Mouse (Mus musculus): ENCODE data around the gene Tssk3. TPM values are rescaled to one million over a fixed set of nuclear protein-coding genes. Genes with fewer than 3 reads are reported as not detected.
"Not testable (repeated sequence)": the region's sequence is repeated elsewhere in the genome, so short reads cannot be mapped to it uniquely, and the experiment has no call there.

The Tssk3 gene
- polyA plus RNA-seq, 1 experiment: 0.19 TPM

GRCm38 (mm10) chr4:129479863-129480262 lies 11.0 kb downstream of the Tssk3 start:
- no peak overlapping the region for H3K4me3 ChIP-seq (ENCODE audit: insufficient read depth, low read length)
- peaks cover 1% of the 10 kb centered on the region; the same call in 1 of the 2 replicates for H3K4me1 ChIP-seq (ENCODE audit: control insufficient read depth, insufficient read depth, low read length)
- TF ChIP-seq CTCF (IDR thresholded peaks at IDR 0.05; ENCODE audit: extremely low read depth, insufficient read depth, low read length): no peak
- no peak for TF ChIP-seq POLR2A (IDR thresholded peaks at IDR 0.05; ENCODE audit: extremely low read depth, insufficient read depth, low read length)
- H3K27ac ChIP-seq (ENCODE audit: insufficient read depth, low read length): no peak overlapping the region

GRCm38 (mm10) chr4:129476047-129476446 lies 14.8 kb downstream of the Tssk3 start:
- no peak overlapping the region for H3K27ac ChIP-seq (ENCODE audit: insufficient read depth, low read length)
- TF ChIP-seq CTCF (IDR thresholded peaks at IDR 0.05; ENCODE audit: extremely low read depth, insufficient read depth, low read length) (no peak), POLR2A (IDR thresholded peaks at IDR 0.05; ENCODE audit: extremely low read depth, insufficient read depth, low read length) (no peak)
- peaks cover 1% of the 10 kb centered on the region; the same call in 1 of the 2 replicates for H3K4me1 ChIP-seq (ENCODE audit: control insufficient read depth, insufficient read depth, low read length)

GRCm38 (mm10) chr4:129464286-129464815 lies 26.5 kb downstream of the Tssk3 start:
- Histone ChIP-seq H3K4me1 (ENCODE audit: control insufficient read depth, insufficient read depth, low read length) (no peaks in the 10 kb centered on the region), H3K4me3 (ENCODE audit: insufficient read depth, low read length) (no peak overlapping the region), H3K27ac (ENCODE audit: insufficient read depth, low read length) (no peak overlapping the region)
- no peak for TF ChIP-seq POLR2A (IDR thresholded peaks at IDR 0.05; ENCODE audit: extremely low read depth, insufficient read depth, low read length)
- no peak for TF ChIP-seq CTCF (IDR thresholded peaks at IDR 0.05; ENCODE audit: extremely low read depth, insufficient read depth, low read length)

More at GRCm38 (mm10) chr4:129476047-129476446, 14.8 kb downstream of the Tssk3 start:
- no peak overlapping the region for H3K4me3 ChIP-seq (ENCODE audit: insufficient read depth, low read length)

- TF ChIP-seq POLR2A (IDR thresholded peaks at IDR 0.05; ENCODE audit: extremely low read depth, insufficient read depth, low read length) (no peak), CTCF (IDR thresholded peaks at IDR 0.05; ENCODE audit: extremely low read depth, insufficient read depth, low read length) (no peak)
- Histone ChIP-seq H3K27ac (ENCODE audit: insufficient read depth, low read length) (no peak overlapping the region), H3K4me3 (ENCODE audit: insufficient read depth, low read length) (peak overlapping the region; percentile 53; the same call in 1 of the 2 replicates), H3K4me1 (ENCODE audit: control insufficient read depth, insufficient read depth, low read length) (no peaks in the 10 kb centered on the region)
Observed at GRCm38 (mm10) chr4:129463097-129464059, 27.4 kb downstream of the Tssk3 start.

DNA sequence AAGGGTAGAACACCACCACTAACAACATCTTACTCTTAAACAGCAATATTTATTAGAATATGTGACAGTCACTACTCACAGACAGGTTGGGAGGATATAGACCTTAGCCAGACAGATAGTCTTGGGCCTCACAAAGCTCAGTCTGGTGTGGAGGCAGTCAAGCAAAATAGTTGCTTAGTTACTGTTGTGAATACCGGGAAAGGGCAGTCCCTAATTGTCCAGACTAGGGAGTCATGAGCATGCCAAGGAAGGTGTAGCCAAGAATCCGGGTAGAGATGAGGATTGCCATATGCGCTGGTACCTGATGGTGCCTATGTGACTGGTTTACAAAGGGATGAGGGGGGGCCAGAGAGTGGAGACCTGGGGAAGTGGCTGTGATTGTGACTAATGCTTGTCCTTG lies 28.7 kb downstream of the Tssk3 start:
- Histone ChIP-seq H3K27ac (ENCODE audit: insufficient read depth, low read length) (no peak overlapping the region), H3K4me1 (ENCODE audit: control insufficient read depth, insufficient read depth, low read length) (no peaks in the 10 kb centered on the region), H3K4me3 (ENCODE audit: insufficient read depth, low read length) (peak overlapping the region; percentile 53)
- TF ChIP-seq POLR2A (IDR thresholded peaks at IDR 0.05; ENCODE audit: extremely low read depth, insufficient read depth, low read length) (no peak), CTCF (IDR thresholded peaks at IDR 0.05; ENCODE audit: extremely low read depth, insufficient read depth, low read length) (no peak)

- TF ChIP-seq POLR2A (IDR thresholded peaks at IDR 0.05; ENCODE audit: extremely low read depth, insufficient read depth, low read length) (peak; percentile 84), CTCF (IDR thresholded peaks at IDR 0.05; ENCODE audit: extremely low read depth, insufficient read depth, low read length) (no peak)
- Histone ChIP-seq H3K4me3 (ENCODE audit: insufficient read depth, low read length) (peak within 1 kb of the TSS; percentile 53), H3K4me1 (ENCODE audit: control insufficient read depth, insufficient read depth, low read length) (no peaks in the 10 kb centered on the region), H3K27ac (ENCODE audit: insufficient read depth, low read length) (0 out of 2 replicates have a peak within 1 kb of the TSS, but pooled peaks have one; percentile 1)
Observed at GRCm38 (mm10) chr4:129461183-129461960, 29.4 kb downstream of the Tssk3 start, which contains the start of gene Bsdc1. Gene Bsdc1, plus strand, starts transcription at chr4:129461581.

- H3K4me3 ChIP-seq (ENCODE audit: insufficient read depth, low read length): peak overlapping the region; percentile 53
- 0 out of 2 replicates have a peak overlapping the region, but pooled peaks have one; percentile 1 for H3K27ac ChIP-seq (ENCODE audit: insufficient read depth, low read length)
- TF ChIP-seq POLR2A (IDR thresholded peaks at IDR 0.05; ENCODE audit: extremely low read depth, insufficient read depth, low read length) (no peak), CTCF (IDR thresholded peaks at IDR 0.05; ENCODE audit: extremely low read depth, insufficient read depth, low read length) (no peak)
- no peaks in the 10 kb centered on the region for H3K4me1 ChIP-seq (ENCODE audit: control insufficient read depth, insufficient read depth, low read length)
Observed at GRCm38 (mm10) chr4:129460827-129461182, 30.0 kb downstream of the Tssk3 start.

DNA sequence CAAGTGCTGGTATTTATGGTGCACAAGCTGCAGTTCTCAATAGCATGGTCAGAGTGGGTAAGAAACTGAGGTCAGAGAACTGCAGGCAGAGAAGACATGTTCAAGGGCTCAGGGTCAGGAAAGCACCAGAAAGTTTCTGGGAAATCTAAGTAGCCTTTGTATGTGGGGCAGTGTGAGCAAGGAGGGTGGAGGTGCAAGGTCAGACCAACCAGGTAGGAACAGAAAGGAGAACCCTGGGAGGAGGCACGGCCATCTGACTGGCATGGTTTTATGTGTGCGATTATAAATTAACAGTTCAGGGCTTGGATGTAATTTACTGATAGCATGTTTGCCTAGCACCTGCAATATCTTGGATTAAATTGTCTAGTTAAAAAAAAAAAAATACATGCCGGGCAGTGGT lies 31.1 kb downstream of the Tssk3 start:
- Histone ChIP-seq H3K27ac (ENCODE audit: insufficient read depth, low read length) (no peak overlapping the region), H3K4me3 (ENCODE audit: insufficient read depth, low read length) (no peak overlapping the region), H3K4me1 (ENCODE audit: control insufficient read depth, insufficient read depth, low read length) (no peaks in the 10 kb centered on the region; the same call in 1 of the 2 replicates)
- no peak for TF ChIP-seq POLR2A (IDR thresholded peaks at IDR 0.05; ENCODE audit: extremely low read depth, insufficient read depth, low read length)
- no peak for TF ChIP-seq CTCF (IDR thresholded peaks at IDR 0.05; ENCODE audit: extremely low read depth, insufficient read depth, low read length)

GRCm38 (mm10) chr4:129457311-129457710 lies 33.5 kb downstream of the Tssk3 start:
- H3K27ac ChIP-seq (ENCODE audit: insufficient read depth, low read length); H3K4me1 ChIP-seq (ENCODE audit: control insufficient read depth, insufficient read depth, low read length); H3K4me3 ChIP-seq (ENCODE audit: insufficient read depth, low read length): not testable (repeated sequence)

Measured in cortical plate, adult 2 months (tissue).